Mouse (Mus musculus): ENCODE data around the gene Rapgef5. TPM values are rescaled to one million over a fixed set of nuclear protein-coding genes. Genes with fewer than 3 reads are reported as not detected.

Rapgef5 gene
- total and polyA plus RNA-seq, 3 experiments, result 4.2 to 6.8 (median 4.8) TPM

DNA sequence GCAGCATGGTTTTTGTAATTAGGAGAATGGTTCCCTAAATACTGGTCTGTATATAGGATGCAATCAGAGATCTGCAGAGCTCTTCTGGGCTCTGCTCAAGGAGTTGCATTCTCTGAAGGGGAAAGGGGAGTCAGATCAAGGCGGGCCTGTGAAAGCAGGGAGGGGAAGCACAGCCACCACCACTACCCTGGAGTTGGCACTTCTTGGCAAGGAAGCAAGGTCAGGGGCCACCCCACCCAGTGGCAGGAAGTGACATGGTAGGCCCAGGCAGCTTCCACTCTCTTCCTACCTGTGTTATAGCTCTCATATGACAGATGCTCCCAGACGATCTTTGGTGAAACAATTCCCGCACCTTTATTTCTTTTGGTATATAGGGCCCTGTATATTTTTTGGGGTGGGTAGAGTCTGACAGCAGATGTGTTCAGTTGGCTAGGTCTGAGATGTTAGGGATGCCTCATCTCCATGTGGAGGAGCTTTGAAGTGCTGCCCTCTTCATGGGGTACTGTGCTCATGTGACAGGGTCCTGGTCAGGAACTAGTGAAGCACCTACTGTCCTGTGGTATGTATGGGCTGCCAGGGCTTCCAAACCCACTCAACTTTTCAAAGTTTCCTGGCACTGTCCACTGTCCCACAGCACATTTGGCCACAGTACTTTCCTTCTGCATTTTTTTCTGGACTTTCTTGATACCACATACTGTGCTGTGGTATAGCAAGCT lies 183.8 kb downstream of the Rapgef5 start:
- DNase-seq (ENCODE audit: extremely low read depth), result no peak

GRCm38 (mm10) chr12:117700927-117701326 lies 184.6 kb downstream of the Rapgef5 start:
- no peak overlapping the region for H3K4me2 ChIP-seq (ENCODE audit: insufficient read depth, low read depth, poor library complexity, severe bottlenecking)
- dilution Hi-C loops (cut with MboI; ENCODE audit: extremely low pct_ligation_motif_present, extremely low pct_unique_long_range_greater_than_20kb, low sequenced_read_pairs) (no loop called here), in situ Hi-C loops (cut with MboI; ENCODE audit: low pct_ligation_motif_present, low pct_unique_long_range_greater_than_20kb, low sequenced_read_pairs) (no loop called here)
- H3K27me3 ChIP-seq (replicated peaks), result no peaks in the 10 kb centered on the region
- H3K79me2 ChIP-seq (replicated peaks; ENCODE audit: control insufficient read depth, extremely low read depth, insufficient read depth, poor library complexity, severe bottlenecking), result no peaks in the 10 kb centered on the region
- no peak for TF ChIP-seq HCFC1 (IDR thresholded peaks at IDR 0.05; ENCODE audit: low read depth, low read length)
- no peak for TF ChIP-seq E2F4 (IDR thresholded peaks at IDR 0.05; ENCODE audit: insufficient replicate concordance, low read depth, low read length)
- TF ChIP-seq BHLHE40 (IDR thresholded peaks at IDR 0.05; ENCODE audit: low read depth, low read length), result no peak
- no peak for TF ChIP-seq JUN (IDR thresholded peaks at IDR 0.05; ENCODE audit: insufficient read depth, low read depth, low read length)
- no peak for TF ChIP-seq SIN3A (IDR thresholded peaks at IDR 0.05; ENCODE audit: low read length)
- no peak for TF ChIP-seq PAX5 (IDR thresholded peaks at IDR 0.05; ENCODE audit: low read length)
- TF ChIP-seq SMC3 (IDR thresholded peaks at IDR 0.05; ENCODE audit: low read depth, low read length), result no peak
- TF ChIP-seq IRF4 (IDR thresholded peaks at IDR 0.05; ENCODE audit: low read depth, low read length), result no peak
- TF ChIP-seq UBTF (IDR thresholded peaks at IDR 0.05; ENCODE audit: low read depth, low read length), result no peak
- TF ChIP-seq RAD21 (IDR thresholded peaks at IDR 0.05; ENCODE audit: low read depth, low read length), result no peak
- no peak for TF ChIP-seq MXI1 (IDR thresholded peaks at IDR 0.05; ENCODE audit: low read depth, low read length)
- TF ChIP-seq ELF1 (IDR thresholded peaks at IDR 0.05; ENCODE audit: low read depth, low read length), result no peak
- TF ChIP-seq POLR2A (IDR thresholded peaks at IDR 0.05; ENCODE audit: low read depth, low read length), result no peak
- TF ChIP-seq USF1 (IDR thresholded peaks at IDR 0.05; ENCODE audit: low read depth, low read length), result no peak
- H3K4me1 ChIP-seq (ENCODE audit: control insufficient read depth in 1 of 2, insufficient read depth in 2 of 2), result 0 out of 4 replicates have a peak, but pooled peaks cover 0 to 4% of the 10 kb centered on the region in 2 experiments
- no peaks in the 10 kb centered on the region for H3K9me3 ChIP-seq (replicated peaks; ENCODE audit: low read length)
- H3K27ac ChIP-seq (ENCODE audit: insufficient read depth, low read depth), result no peak overlapping the region
- no peak for DNase-seq (ENCODE audit: extremely low read depth)
- no peak overlapping the region for H3K4me3 ChIP-seq (replicated peaks in 1 of 3; ENCODE audit: low read depth in 2 of 3, low read length in 2 of 3, poor library complexity in 1 of 3)
- no peak overlapping the region for H3K9ac ChIP-seq (ENCODE audit: insufficient read depth, low read depth)
- no peaks in the 10 kb centered on the region for H3K36me3 ChIP-seq (replicated peaks in 1 of 2; ENCODE audit: control insufficient read depth in 1 of 2, insufficient read depth in 1 of 2, low read length in 1 of 2)

More for the DNA sequence above, 183.8 kb downstream of the Rapgef5 start:
- TF ChIP-seq POLR2A (IDR thresholded peaks at IDR 0.05; ENCODE audit: low read depth, low read length) (no peak), SIN3A (IDR thresholded peaks at IDR 0.05; ENCODE audit: low read length) (no peak), KAT2A (IDR thresholded peaks at IDR 0.05; ENCODE audit: insufficient replicate concordance, low read length) (no peak), CTCF (conservative IDR thresholded peaks at IDR 0.05 in 1 of 2, IDR thresholded peaks at IDR 0.05 in 1 of 2; ENCODE audit: low read depth in 2 of 2, low read length in 2 of 2) (no peak), EP300 (IDR thresholded peaks at IDR 0.05; ENCODE audit: low read length) (no peak), ZC3H11A (IDR thresholded peaks at IDR 0.05; ENCODE audit: low read depth, low read length) (no peak), MYC (IDR thresholded peaks at IDR 0.05; ENCODE audit: low read depth, low read length) (no peak), MAX (IDR thresholded peaks at IDR 0.05; ENCODE audit: low read length) (no peak), HCFC1 (IDR thresholded peaks at IDR 0.05; ENCODE audit: low read depth, low read length) (no peak), USF1 (IDR thresholded peaks at IDR 0.05; ENCODE audit: low read depth, low read length) (no peak), TCF12 (IDR thresholded peaks at IDR 0.05; ENCODE audit: low read depth, low read length) (no peak), GABPA (IDR thresholded peaks at IDR 0.05; ENCODE audit: insufficient replicate concordance, low read depth, low read length) (no peak), JUND (conservative IDR thresholded peaks at IDR 0.05; ENCODE audit: low read depth, low read length) (no peak), POLR2AphosphoS2 (IDR thresholded peaks at IDR 0.05; ENCODE audit: low read depth, low read length) (no peak)
- H3K9me3 ChIP-seq (replicated peaks; ENCODE audit: low read length), result no peaks in the 10 kb centered on the region
- H3K4me3 ChIP-seq (replicated peaks in 1 of 3; ENCODE audit: low read depth in 2 of 3, low read length in 2 of 3, poor library complexity in 1 of 3), result no peak overlapping the region
- no peak overlapping the region for H3K4me2 ChIP-seq (ENCODE audit: insufficient read depth, low read depth, poor library complexity, severe bottlenecking)
- dilution Hi-C loops (cut with MboI; ENCODE audit: extremely low pct_ligation_motif_present, extremely low pct_unique_long_range_greater_than_20kb, low sequenced_read_pairs) (no loop called here), in situ Hi-C loops (cut with MboI; ENCODE audit: low pct_ligation_motif_present, low pct_unique_long_range_greater_than_20kb, low sequenced_read_pairs) (no loop called here)
- no peaks in the 10 kb centered on the region for H3K79me2 ChIP-seq (replicated peaks; ENCODE audit: control insufficient read depth, extremely low read depth, insufficient read depth, poor library complexity, severe bottlenecking)
- no peak overlapping the region for H3K9ac ChIP-seq (ENCODE audit: insufficient read depth, low read depth)
- H3K36me3 ChIP-seq (replicated peaks in 1 of 2; ENCODE audit: control insufficient read depth in 1 of 2, insufficient read depth in 1 of 2, low read length in 1 of 2), result no peaks in the 10 kb centered on the region
- no peak overlapping the region for H3K27ac ChIP-seq (ENCODE audit: insufficient read depth, low read depth)
- 0 out of 4 replicates have a peak, but pooled peaks cover 0 to 4% of the 10 kb centered on the region in 2 experiments for H3K4me1 ChIP-seq (ENCODE audit: control insufficient read depth in 1 of 2, insufficient read depth in 2 of 2)
- no peaks in the 10 kb centered on the region for H3K27me3 ChIP-seq (replicated peaks)

All from CH12.LX (cell line).